In the genomic region with DNA sequence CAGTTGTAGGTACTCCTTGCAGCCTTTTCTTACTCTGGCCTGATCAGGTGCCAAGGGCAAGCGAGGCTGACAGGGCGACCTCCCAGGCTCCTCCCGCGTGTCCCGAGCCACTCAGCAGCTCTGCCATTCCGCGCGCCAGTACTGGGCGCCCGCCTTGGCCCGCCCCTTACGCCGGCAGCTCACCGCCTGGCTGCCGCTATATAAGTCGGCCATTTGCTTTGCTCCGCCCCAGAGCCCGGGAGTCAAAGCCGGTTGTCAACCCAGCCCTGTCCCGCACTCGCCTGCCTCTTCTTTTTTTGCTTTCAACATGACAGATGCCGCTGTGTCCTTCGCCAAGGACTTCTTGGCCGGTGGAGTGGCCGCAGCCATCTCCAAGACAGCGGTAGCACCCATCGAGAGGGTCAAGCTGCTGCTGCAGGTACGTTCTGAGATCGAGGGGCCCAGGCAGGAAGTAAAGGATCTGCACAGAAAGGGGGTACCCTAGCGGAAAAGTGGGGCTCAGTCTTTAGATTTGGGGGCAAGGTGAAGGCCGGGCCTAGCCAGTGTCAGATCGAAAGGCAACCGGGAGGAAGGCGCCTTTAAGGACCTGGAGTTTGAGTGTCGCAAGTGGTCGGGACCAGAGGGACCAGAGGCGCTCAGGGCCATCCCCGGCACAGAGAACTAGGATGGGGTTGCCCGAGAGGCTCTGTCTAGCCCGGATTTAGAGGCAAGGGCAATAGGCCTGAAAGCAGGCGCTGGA, we compare ENCODE assay signal across 7 mouse cellular contexts. TPM values are rescaled to one million over a fixed set of nuclear protein-coding genes. Genes with fewer than 3 reads are reported as not detected.
DNase-seq lines count a peak whose midpoint lies in the region; ATAC-seq and TF ChIP-seq lines count a peak whose summit lies in the region.

A gene (plus strand): TSS at position 228 of the 739 bp plus-strand sequence.

- peak within 1 kb of the TSS; percentile 55 for H3K4me3 ChIP-seq in embryonic facial prominence, embryonic 11.5 days (ENCODE audit: low read depth, low read length)
- H3K4me3 ChIP-seq in limb, embryonic 10.5 days = peak within 1 kb of the TSS; percentile 63
- peak within 1 kb of the TSS; percentile 59 for H3K4me3 ChIP-seq in midbrain, embryonic 12.5 days
- H3K4me3 ChIP-seq in small intestine, adult 2 months (ENCODE audit: low read depth, low read length) = peak within 1 kb of the TSS; percentile 96

- H3K4me1 ChIP-seq in embryonic facial prominence, embryonic 11.5 days (ENCODE audit: control insufficient read depth, insufficient read depth, low read length) = no peaks in the 10 kb centered on the region
- H3K4me1 ChIP-seq in limb, embryonic 10.5 days = no peaks in the 10 kb centered on the region
- H3K4me1 ChIP-seq in midbrain, embryonic 12.5 days = 0 out of 2 replicates have a peak, but pooled peaks cover 5% of the 10 kb centered on the region
- peaks cover 2% of the 10 kb centered on the region; the same call in 1 of the 2 replicates for H3K4me1 ChIP-seq in small intestine, adult 2 months (ENCODE audit: control insufficient read depth, insufficient read depth, insufficient read length, low read length)

- peak within 1 kb of the TSS; percentile 79 for H3K27ac ChIP-seq in embryonic facial prominence, embryonic 11.5 days (replicated peaks; ENCODE audit: low read depth, low read length)
- H3K27ac ChIP-seq in limb, embryonic 10.5 days = peak within 1 kb of the TSS; percentile 87
- H3K27ac ChIP-seq in midbrain, embryonic 12.5 days (replicated peaks) = peak within 1 kb of the TSS; percentile 86
- peak within 1 kb of the TSS; percentile 98 for H3K27ac ChIP-seq in small intestine, adult 2 months (ENCODE audit: insufficient read depth, low read depth, low read length)

- WGBS in embryonic facial prominence, embryonic 11.5 days = 14% methylated on average over 41 of the region's 41 CpGs
- 9% methylated on average over 41 of the region's 41 CpGs for WGBS in limb, embryonic 10.5 days
- WGBS in midbrain, embryonic 12.5 days = 23% methylated on average over 41 of the region's 41 CpGs
- WGBS in small intestine, adult 2 months = 11% methylated on average over 41 of the region's 41 CpGs

- peak; percentile 87 for TF ChIP-seq POLR2A in small intestine, adult 2 months (IDR thresholded peaks at IDR 0.05; ENCODE audit: low read depth, low read length)

- no peak for TF ChIP-seq CTCF in small intestine, adult 2 months (IDR thresholded peaks at IDR 0.05; ENCODE audit: extremely low read depth, insufficient read length, insufficient replicate concordance, low read depth, low read length)

- H3K27me3 ChIP-seq in embryonic facial prominence, embryonic 11.5 days (ENCODE audit: control insufficient read depth, insufficient read depth, low read length) = no peaks in the 10 kb centered on the region
- no peaks in the 10 kb centered on the region for H3K27me3 ChIP-seq in limb, embryonic 10.5 days (ENCODE audit: low read depth, poor library complexity, severe bottlenecking)
- H3K27me3 ChIP-seq in midbrain, embryonic 12.5 days = no peaks in the 10 kb centered on the region
- H3K27me3 ChIP-seq in small intestine, adult 2 months (ENCODE audit: control insufficient read depth, insufficient read depth, low read length) = no peaks in the 10 kb centered on the region

- peak within 1 kb of the TSS; percentile 69 for H3K9ac ChIP-seq in embryonic facial prominence, embryonic 11.5 days (replicated peaks; ENCODE audit: low read length)
- H3K9ac ChIP-seq in midbrain, embryonic 12.5 days (replicated peaks) = peak within 1 kb of the TSS; percentile 76

- peak within 1 kb of the TSS; percentile 52 for H3K4me2 ChIP-seq in embryonic facial prominence, embryonic 11.5 days (ENCODE audit: low read depth, low read length)
- peak within 1 kb of the TSS; percentile 54 for H3K4me2 ChIP-seq in midbrain, embryonic 12.5 days (replicated peaks)

- H3K36me3 ChIP-seq in embryonic facial prominence, embryonic 11.5 days (replicated peaks; ENCODE audit: control insufficient read depth, insufficient read depth, low read depth, low read length) = no peaks in the 10 kb centered on the region
- peaks cover 13% of the 10 kb centered on the region for H3K36me3 ChIP-seq in limb, embryonic 10.5 days
- peaks cover 10% of the 10 kb centered on the region for H3K36me3 ChIP-seq in midbrain, embryonic 12.5 days
- H3K36me3 ChIP-seq in small intestine, adult 2 months (ENCODE audit: control insufficient read depth, insufficient read depth, low read length) = peaks cover 16% of the 10 kb centered on the region

- ATAC-seq in embryonic facial prominence, embryonic 11.5 days (replicated peaks; ENCODE audit: insufficient number of reproducible peaks, low FRiP score, low TSS enrichment, low read depth) = peak; percentile 97
- peak; percentile 94 for ATAC-seq in midbrain, embryonic 12.5 days (ENCODE audit: low FRiP score, low read depth)

- H3K9me3 ChIP-seq in embryonic facial prominence, embryonic 11.5 days (replicated peaks; ENCODE audit: control insufficient read depth, low read length) = no peaks in the 10 kb centered on the region
- H3K9me3 ChIP-seq in limb, embryonic 10.5 days (replicated peaks) = no peaks in the 10 kb centered on the region
- no peaks in the 10 kb centered on the region for H3K9me3 ChIP-seq in midbrain, embryonic 12.5 days

- DNase-seq in adrenal gland, postnatal 14 days = peak; percentile 92
- peak; percentile 85 for DNase-seq in embryonic facial prominence, embryonic 11.5 days (ENCODE audit: low spot score)
- peak; percentile 99 for DNase-seq in heart, adult 11 months
- peak; percentile 83 for DNase-seq in kidney, adult 18-20 months
- peak; percentile 78 for DNase-seq in limb, embryonic 10.5 days (ENCODE audit: low spot score)

RNA-seq across cellular contexts. Expression of the gene that starts here (rescaled TPM):
- 588 and 637 TPM in 2 replicates for total RNA-seq in adrenal gland, postnatal 14 days (2021)
- polyA plus RNA-seq in embryonic facial prominence, embryonic 11.5 days (2014; fragmentation: Nextera tagmentation; extraction: Ambion mirVana) = 585 and 587 TPM in 2 replicates
- 728 and 870 TPM in 2 replicates for polyA plus RNA-seq in limb, embryonic 10.5 days (2016; fragmentation: Nextera tagmentation; extraction: Ambion mirVana)
- polyA plus RNA-seq in midbrain, embryonic 12.5 days (2016; fragmentation: Nextera tagmentation; extraction: Ambion mirVana) = 569 and 644 TPM in 2 replicates
- 962 and 2,171 TPM in 2 replicates for polyA plus RNA-seq in small intestine, adult 2 months (2012; rRNA removed)

Comparison
In these comparisons a context has a peak if more than half of its experiments do, and no peak if none do; other contexts are left out.
1. Peak in every context shown above with its lines: DNase-seq, ATAC-seq, H3K4me3 ChIP-seq and H3K27ac ChIP-seq.